Mouse (Mus musculus): Measurements from ENCODE around the gene Mob2. TPM values are rescaled to one million over a fixed set of nuclear protein-coding genes. Genes with fewer than 3 reads are reported as not detected.

Gene Mob2
- polyA plus RNA-seq, 1 experiment from 2014 or later = 63.0 TPM

Small RNA genes within 50 kb of the gene (microRNA-seq; reads per million reads assigned to microRNA genes)
- not detected for gene Mir3104

Other genes starting within 250 kb of the Mob2 start
- 0.01 TPM in 1 of 2 replicates, not detected in the other for gene Muc5b, start 222.0 kb downstream of the Mob2 start, polyA plus RNA-seq (2014; fragmentation: Nextera tagmentation; extraction: Ambion mirVana)
- 47.4 and 48.1 TPM in 2 replicates for gene Tollip, start 142.6 kb downstream of the Mob2 start, polyA plus RNA-seq (2014; fragmentation: Nextera tagmentation; extraction: Ambion mirVana)
- gene Brsk2, start 111.3 kb downstream of the Mob2 start, polyA plus RNA-seq (2014; fragmentation: Nextera tagmentation; extraction: Ambion mirVana) = 2.1 and 2.2 TPM in 2 replicates
- 8.1 and 8.8 TPM in 2 replicates for gene Dusp8, start 34.8 kb upstream of the Mob2 start, polyA plus RNA-seq (2014; fragmentation: Nextera tagmentation; extraction: Ambion mirVana)
- gene Gm45618, start 59.7 kb upstream of the Mob2 start, polyA plus RNA-seq (2014; fragmentation: Nextera tagmentation; extraction: Ambion mirVana) = not detected in 2 replicates
- not detected in 2 replicates for gene Gm39115, start 75.0 kb upstream of the Mob2 start, polyA plus RNA-seq (2014; fragmentation: Nextera tagmentation; extraction: Ambion mirVana)
- not detected in 2 replicates for gene Gm45337, start 83.5 kb upstream of the Mob2 start, polyA plus RNA-seq (2014; fragmentation: Nextera tagmentation; extraction: Ambion mirVana)
- not detected in 2 replicates for gene Gm29735, start 96.0 kb upstream of the Mob2 start, polyA plus RNA-seq (2014; fragmentation: Nextera tagmentation; extraction: Ambion mirVana)
- gene Gm4553, start 104.7 kb upstream of the Mob2 start, polyA plus RNA-seq (2014; fragmentation: Nextera tagmentation; extraction: Ambion mirVana) = not detected in 2 replicates
- gene Krtap5-2, start 114.9 kb upstream of the Mob2 start, polyA plus RNA-seq (2014; fragmentation: Nextera tagmentation; extraction: Ambion mirVana) = not detected in 2 replicates
- not detected in 2 replicates for gene Gm10153, start 129.3 kb upstream of the Mob2 start, polyA plus RNA-seq (2014; fragmentation: Nextera tagmentation; extraction: Ambion mirVana)
- gene Krtap5-3, start 140.3 kb upstream of the Mob2 start, polyA plus RNA-seq (2014; fragmentation: Nextera tagmentation; extraction: Ambion mirVana) = not detected in 2 replicates
- not detected in 2 replicates for gene Gm7579, start 150.8 kb upstream of the Mob2 start, polyA plus RNA-seq (2014; fragmentation: Nextera tagmentation; extraction: Ambion mirVana)
- gene Krtap5-5, start 168.9 kb upstream of the Mob2 start, polyA plus RNA-seq (2014; fragmentation: Nextera tagmentation; extraction: Ambion mirVana) = not detected in 2 replicates
- not detected in 2 replicates for gene Gm40460, start 180.0 kb upstream of the Mob2 start, polyA plus RNA-seq (2014; fragmentation: Nextera tagmentation; extraction: Ambion mirVana)
- gene Gm2431, start 197.3 kb upstream of the Mob2 start, polyA plus RNA-seq (2014; fragmentation: Nextera tagmentation; extraction: Ambion mirVana) = not detected in 2 replicates
- not detected in 2 replicates for gene Gm4559, start 213.3 kb upstream of the Mob2 start, polyA plus RNA-seq (2014; fragmentation: Nextera tagmentation; extraction: Ambion mirVana)
- 0.42 TPM in 1 of 2 replicates, not detected in the other for gene Krtap5-1, start 236.1 kb upstream of the Mob2 start, polyA plus RNA-seq (2014; fragmentation: Nextera tagmentation; extraction: Ambion mirVana)
- gene Krtap5-4, start 242.5 kb upstream of the Mob2 start, polyA plus RNA-seq (2014; fragmentation: Nextera tagmentation; extraction: Ambion mirVana) = not detected in 2 replicates

All from intestine, embryonic 14.5 days (tissue).